Comparison of ENCODE assay signal across 8 mouse cellular contexts in genomic region chr5:3893459-3894293, GRCm38 (mm10). TPM values are rescaled to one million over a fixed set of nuclear protein-coding genes. Genes with fewer than 3 reads are reported as not detected.
DNase-seq lines count a peak whose midpoint lies in the region; ATAC-seq and TF ChIP-seq lines count a peak whose summit lies in the region.
"Not testable (repeated sequence)": the region's sequence is repeated elsewhere in the genome, so short reads cannot be mapped to it uniquely, and the experiment has no call there.

TSS of gene Mterf1a (minus strand) at chr5:3893933.

- not testable (repeated sequence) for H3K27ac ChIP-seq in heart, embryonic 11.5 days (ENCODE audit: low read depth, low read length); limb, embryonic 13.5 days; midbrain, embryonic 12.5 days (replicated peaks)

- peak; percentile 100 for ATAC-seq in erythroblast, adult 5-6 weeks (replicated peaks; ENCODE audit: low FRiP score, poor library complexity, severe bottlenecking)
- peak; percentile 100 for ATAC-seq in heart, embryonic 11.5 days (replicated peaks; ENCODE audit: insufficient number of reproducible peaks, low FRiP score, low TSS enrichment)
- peak; percentile 99 for ATAC-seq in limb, embryonic 13.5 days (ENCODE audit: low FRiP score, low read depth)
- ATAC-seq in midbrain, embryonic 12.5 days (ENCODE audit: low FRiP score, low read depth): peak; percentile 99

- H3K4me1 ChIP-seq in heart, embryonic 11.5 days (ENCODE audit: control insufficient read depth, insufficient read depth, low read length); limb, embryonic 13.5 days; midbrain, embryonic 12.5 days: not testable (repeated sequence)

- peak within 1 kb of the TSS; percentile 33 for H3K4me3 ChIP-seq in C2C12 (ENCODE audit: insufficient read depth, poor library complexity, severe bottlenecking)
- peak within 1 kb of the TSS; percentile 38 for H3K4me3 ChIP-seq in heart, embryonic 11.5 days (ENCODE audit: low read depth, low read length)
- peak within 1 kb of the TSS; percentile 48 for H3K4me3 ChIP-seq in limb, embryonic 13.5 days
- H3K4me3 ChIP-seq in midbrain, embryonic 12.5 days: peak within 1 kb of the TSS; percentile 46

- peak; percentile 16 for DNase-seq in brain, adult 2 months (ENCODE audit: low read depth, low spot score)
- peak; percentile 32 to 47 for DNase-seq in kidney, adult 8-10 months
- peak; percentile 27 to 37 for DNase-seq in spleen, adult 18-20 months

- peak within 1 kb of the TSS; percentile 62 for H3K4me2 ChIP-seq in heart, embryonic 11.5 days
- H3K4me2 ChIP-seq in limb, embryonic 13.5 days (replicated peaks): peak within 1 kb of the TSS; percentile 69
- H3K4me2 ChIP-seq in midbrain, embryonic 12.5 days (replicated peaks): peak within 1 kb of the TSS; percentile 66

- H3K79me2 ChIP-seq in C2C12 (ENCODE audit: control insufficient read depth, insufficient read depth): peaks cover 11% of the 10 kb centered on the region

- H3ac ChIP-seq in C2C12 (ENCODE audit: control insufficient read depth, insufficient read length, low read depth): not testable (repeated sequence)

- H3K36me3 ChIP-seq in C2C12 (ENCODE audit: control insufficient read depth, insufficient read depth); heart, embryonic 11.5 days (ENCODE audit: control insufficient read depth, insufficient read depth, low read length); limb, embryonic 13.5 days; midbrain, embryonic 12.5 days: not testable (repeated sequence)

- WGBS in heart, embryonic 11.5 days (ENCODE audit: insufficient replicate concordance): 1% methylated on average over 7 of the region's 47 CpGs
- WGBS in limb, embryonic 13.5 days: 4% methylated on average over 7 of the region's 47 CpGs
- 3% methylated on average over 9 of the region's 47 CpGs for WGBS in midbrain, embryonic 12.5 days

- not testable (repeated sequence) for H3K79me3 ChIP-seq in C2C12 (ENCODE audit: low read depth)

- H3K27me3 ChIP-seq in C2C12 (ENCODE audit: control insufficient read depth, insufficient read depth, insufficient read length); heart, embryonic 11.5 days (ENCODE audit: control insufficient read depth, insufficient read depth, low read length); limb, embryonic 13.5 days; midbrain, embryonic 12.5 days: not testable (repeated sequence)

- not testable (repeated sequence) for TF ChIP-seq CTCF in C2C12 (IDR thresholded peaks at IDR 0.05; ENCODE audit: control insufficient read depth, insufficient read depth, insufficient read length)

- H3K9ac ChIP-seq in heart, embryonic 11.5 days (ENCODE audit: low read depth, low read length): peak within 1 kb of the TSS; percentile 65
- peak within 1 kb of the TSS; percentile 62 for H3K9ac ChIP-seq in limb, embryonic 13.5 days
- peak within 1 kb of the TSS; percentile 55 for H3K9ac ChIP-seq in midbrain, embryonic 12.5 days (replicated peaks)

- not testable (repeated sequence) for H3K9me3 ChIP-seq in heart, embryonic 11.5 days (replicated peaks; ENCODE audit: control insufficient read depth, low read length); limb, embryonic 13.5 days; midbrain, embryonic 12.5 days

RNA-seq across cellular contexts. Expression of gene Mterf1a, which starts in this region (rescaled TPM):
- polyA plus RNA-seq in C2C12 (2012; fragmentation: generic; extraction: Trizol): 2.3 TPM
- total RNA-seq in erythroblast, adult 5-6 weeks (2015; ENCODE audit: low replicate concordance): 2.1 and 13.1 TPM in 2 replicates
- total RNA-seq in erythroblast, adult 5-6 weeks (2017; ENCODE audit: low replicate concordance): 4.7 and 8.2 TPM in 2 replicates
- 6.9 and 8.2 TPM in 2 replicates for polyA plus RNA-seq in heart, embryonic 11.5 days (2014; fragmentation: Nextera tagmentation; extraction: Ambion mirVana)
- 8.3 and 9.0 TPM in 2 replicates for polyA plus RNA-seq in limb, embryonic 13.5 days (2015; fragmentation: Nextera tagmentation; extraction: Ambion mirVana)
- 9.8 and 10.9 TPM in 2 replicates for polyA plus RNA-seq in midbrain, embryonic 12.5 days (2016; fragmentation: Nextera tagmentation; extraction: Ambion mirVana)
